Mouse (Mus musculus): Measurements from ENCODE around the gene Plscr5. TPM values are rescaled to one million over a fixed set of nuclear protein-coding genes. Genes with fewer than 3 reads are reported as not detected.
"Not testable (repeated sequence)": the region's sequence is repeated elsewhere in the genome, so short reads cannot be mapped to it uniquely, and the experiment has no call there.

Gene Plscr5
- polyA plus RNA-seq (2015; fragmentation: Nextera tagmentation; extraction: Ambion mirVana) = not detected in 2 replicates

- H3K36me3 ChIP-seq (replicated peaks); H3K27me3 ChIP-seq; H3K9me3 ChIP-seq (replicated peaks); H3K4me3 ChIP-seq (replicated peaks); H3K4me2 ChIP-seq; H3K4me1 ChIP-seq (replicated peaks); ATAC-seq (ENCODE audit: insufficient read depth); H3K27ac ChIP-seq (replicated peaks); H3K9ac ChIP-seq: not testable (repeated sequence)
- WGBS (ENCODE audit: insufficient replicate concordance) = 49% methylated on average over 9 of the region's 9 CpGs
Measured at GRCm38 (mm10) chr9:92192636-92193035, at the start of gene Plscr5. Plscr5 (plus strand) TSS chr9:92192936.

- Histone ChIP-seq H3K9ac (no peak overlapping the region), H3K4me1 (replicated peaks) (no peaks in the 10 kb centered on the region), H3K36me3 (replicated peaks) (no peaks in the 10 kb centered on the region), H3K27ac (replicated peaks) (no peak overlapping the region), H3K4me2 (no peak overlapping the region), H3K4me3 (replicated peaks) (no peak overlapping the region), H3K27me3 (no peaks in the 10 kb centered on the region), H3K9me3 (replicated peaks) (no peaks in the 10 kb centered on the region)
- 14% methylated on average over 7 of the region's 7 CpGs for WGBS (ENCODE audit: insufficient replicate concordance)
- no peak for ATAC-seq (ENCODE audit: insufficient read depth)
Measured at GRCm38 (mm10) chr9:92147555-92148248, 45.0 kb upstream of the Plscr5 start.

- no peak for ATAC-seq (ENCODE audit: insufficient read depth)
- Histone ChIP-seq H3K36me3 (replicated peaks) (no peaks in the 10 kb centered on the region), H3K4me2 (no peak overlapping the region), H3K9me3 (replicated peaks) (no peaks in the 10 kb centered on the region), H3K4me3 (replicated peaks) (no peak overlapping the region), H3K27ac (replicated peaks) (no peak overlapping the region), H3K27me3 (no peaks in the 10 kb centered on the region), H3K4me1 (replicated peaks) (no peaks in the 10 kb centered on the region), H3K9ac (no peak overlapping the region)
- WGBS (ENCODE audit: insufficient replicate concordance) = 61% methylated on average over 4 of the region's 4 CpGs
Measured at GRCm38 (mm10) chr9:92162213-92162612, 30.5 kb upstream of the Plscr5 start.

- Histone ChIP-seq H3K9me3 (replicated peaks) (no peaks in the 10 kb centered on the region), H3K4me2 (no peak overlapping the region), H3K36me3 (replicated peaks) (no peaks in the 10 kb centered on the region), H3K4me3 (replicated peaks) (no peak overlapping the region), H3K4me1 (replicated peaks) (no peaks in the 10 kb centered on the region), H3K27me3 (no peaks in the 10 kb centered on the region), H3K27ac (replicated peaks) (no peak overlapping the region), H3K9ac (no peak overlapping the region)
- ATAC-seq (ENCODE audit: insufficient read depth) = no peak
- WGBS (ENCODE audit: insufficient replicate concordance) = 67% methylated on average over 3 of the region's 3 CpGs
Measured at GRCm38 (mm10) chr9:92173318-92173985, 19.3 kb upstream of the Plscr5 start.

GRCm38 (mm10) chr9:92174176-92175075 is 18.3 kb upstream of the Plscr5 start:
- no peaks in the 10 kb centered on the region for H3K36me3 ChIP-seq (replicated peaks)
- H3K4me1 ChIP-seq (replicated peaks) = no peaks in the 10 kb centered on the region
- no peak overlapping the region for H3K27ac ChIP-seq (replicated peaks)
- no peak overlapping the region for H3K9ac ChIP-seq
- H3K9me3 ChIP-seq (replicated peaks) = no peaks in the 10 kb centered on the region
- H3K4me2 ChIP-seq = no peak overlapping the region
- ATAC-seq (ENCODE audit: insufficient read depth) = no peak
- H3K4me3 ChIP-seq (replicated peaks) = no peak overlapping the region
- 56% methylated on average over 15 of the region's 15 CpGs for WGBS (ENCODE audit: insufficient replicate concordance)
- H3K27me3 ChIP-seq = no peaks in the 10 kb centered on the region

GRCm38 (mm10) chr9:92178861-92179469 is 13.8 kb upstream of the Plscr5 start:
- ATAC-seq (ENCODE audit: insufficient read depth) = no peak
- Histone ChIP-seq H3K36me3 (replicated peaks) (no peaks in the 10 kb centered on the region), H3K9ac (no peak overlapping the region), H3K27ac (replicated peaks) (no peak overlapping the region), H3K4me2 (no peak overlapping the region), H3K27me3 (no peaks in the 10 kb centered on the region), H3K4me3 (replicated peaks) (no peak overlapping the region), H3K9me3 (replicated peaks) (no peaks in the 10 kb centered on the region), H3K4me1 (replicated peaks) (no peaks in the 10 kb centered on the region)
- 65% methylated on average over 2 of the region's 2 CpGs for WGBS (ENCODE audit: insufficient replicate concordance)

- Histone ChIP-seq H3K4me2 (no peak overlapping the region), H3K4me3 (replicated peaks) (no peak overlapping the region), H3K9me3 (replicated peaks) (no peaks in the 10 kb centered on the region), H3K9ac (no peak overlapping the region), H3K4me1 (replicated peaks) (no peaks in the 10 kb centered on the region), H3K27ac (replicated peaks) (no peak overlapping the region), H3K27me3 (no peaks in the 10 kb centered on the region), H3K36me3 (replicated peaks) (no peaks in the 10 kb centered on the region)
- 54% methylated on average over 2 of the region's 2 CpGs for WGBS (ENCODE audit: insufficient replicate concordance)
- ATAC-seq (ENCODE audit: insufficient read depth) = no peak
Measured at GRCm38 (mm10) chr9:92191295-92191694, 1.4 kb upstream of the Plscr5 start.

GRCm38 (mm10) chr9:92198408-92198807 is 5.7 kb downstream of the Plscr5 start:
- no peak overlapping the region for H3K4me2 ChIP-seq
- H3K36me3 ChIP-seq (replicated peaks) = no peaks in the 10 kb centered on the region
- no peaks in the 10 kb centered on the region for H3K4me1 ChIP-seq (replicated peaks)
- H3K9me3 ChIP-seq (replicated peaks) = no peaks in the 10 kb centered on the region
- no peak overlapping the region for H3K27ac ChIP-seq (replicated peaks)
- 34% methylated on average over 3 of the region's 3 CpGs for WGBS (ENCODE audit: insufficient replicate concordance)
- no peaks in the 10 kb centered on the region for H3K27me3 ChIP-seq
- no peak for ATAC-seq (ENCODE audit: insufficient read depth)
- no peak overlapping the region for H3K9ac ChIP-seq
- no peak overlapping the region for H3K4me3 ChIP-seq (replicated peaks)

- no peaks in the 10 kb centered on the region for H3K9me3 ChIP-seq (replicated peaks)
- H3K27me3 ChIP-seq = no peaks in the 10 kb centered on the region
- no peak overlapping the region for H3K9ac ChIP-seq
- no peak for ATAC-seq (ENCODE audit: insufficient read depth)
- 68% methylated on average over 5 of the region's 5 CpGs for WGBS (ENCODE audit: insufficient replicate concordance)
- no peak overlapping the region for H3K4me3 ChIP-seq (replicated peaks)
- H3K4me1 ChIP-seq (replicated peaks) = no peaks in the 10 kb centered on the region
- no peaks in the 10 kb centered on the region for H3K36me3 ChIP-seq (replicated peaks)
- no peak overlapping the region for H3K4me2 ChIP-seq
- no peak overlapping the region for H3K27ac ChIP-seq (replicated peaks)
Measured at GRCm38 (mm10) chr9:92199564-92199963, 6.8 kb downstream of the Plscr5 start.

- Histone ChIP-seq H3K9ac (no peak overlapping the region), H3K4me2 (no peak overlapping the region), H3K4me1 (replicated peaks) (no peaks in the 10 kb centered on the region), H3K9me3 (replicated peaks) (no peaks in the 10 kb centered on the region), H3K36me3 (replicated peaks) (no peaks in the 10 kb centered on the region), H3K27ac (replicated peaks) (no peak overlapping the region), H3K4me3 (replicated peaks) (no peak overlapping the region), H3K27me3 (no peaks in the 10 kb centered on the region)
- ATAC-seq (ENCODE audit: insufficient read depth) = no peak
- WGBS (ENCODE audit: insufficient replicate concordance) = 56% methylated on average over 2 of the region's 2 CpGs
Measured at GRCm38 (mm10) chr9:92204397-92204796, 11.7 kb downstream of the Plscr5 start.

- Histone ChIP-seq H3K4me2 (no peak overlapping the region; the same call in 1 of the 2 replicates), H3K4me1 (replicated peaks) (no peaks in the 10 kb centered on the region), H3K27ac (replicated peaks) (no peak overlapping the region), H3K27me3 (no peaks in the 10 kb centered on the region), H3K9me3 (replicated peaks) (no peaks in the 10 kb centered on the region), H3K36me3 (replicated peaks) (no peaks in the 10 kb centered on the region), H3K4me3 (replicated peaks) (no peak overlapping the region), H3K9ac (no peak overlapping the region)
- no peak for ATAC-seq (ENCODE audit: insufficient read depth)
- WGBS (ENCODE audit: insufficient replicate concordance) = 33% methylated on average over 4 of the region's 4 CpGs
Measured at GRCm38 (mm10) chr9:92207307-92207706, 14.6 kb downstream of the Plscr5 start.

Data from liver, embryonic 15.5 days (tissue).